Mouse (Mus musculus): ENCODE measurements around the gene AU022252. TPM values are rescaled to one million over a fixed set of nuclear protein-coding genes. Genes with fewer than 3 reads are reported as not detected.
A peak's percentile ranks its signal among the peaks of the same experiment; 100 is the strongest.

The AU022252 gene
- total and polyA plus RNA-seq, 2 experiments from 2014 or later: 13.6 to 20.1 TPM

DNA sequence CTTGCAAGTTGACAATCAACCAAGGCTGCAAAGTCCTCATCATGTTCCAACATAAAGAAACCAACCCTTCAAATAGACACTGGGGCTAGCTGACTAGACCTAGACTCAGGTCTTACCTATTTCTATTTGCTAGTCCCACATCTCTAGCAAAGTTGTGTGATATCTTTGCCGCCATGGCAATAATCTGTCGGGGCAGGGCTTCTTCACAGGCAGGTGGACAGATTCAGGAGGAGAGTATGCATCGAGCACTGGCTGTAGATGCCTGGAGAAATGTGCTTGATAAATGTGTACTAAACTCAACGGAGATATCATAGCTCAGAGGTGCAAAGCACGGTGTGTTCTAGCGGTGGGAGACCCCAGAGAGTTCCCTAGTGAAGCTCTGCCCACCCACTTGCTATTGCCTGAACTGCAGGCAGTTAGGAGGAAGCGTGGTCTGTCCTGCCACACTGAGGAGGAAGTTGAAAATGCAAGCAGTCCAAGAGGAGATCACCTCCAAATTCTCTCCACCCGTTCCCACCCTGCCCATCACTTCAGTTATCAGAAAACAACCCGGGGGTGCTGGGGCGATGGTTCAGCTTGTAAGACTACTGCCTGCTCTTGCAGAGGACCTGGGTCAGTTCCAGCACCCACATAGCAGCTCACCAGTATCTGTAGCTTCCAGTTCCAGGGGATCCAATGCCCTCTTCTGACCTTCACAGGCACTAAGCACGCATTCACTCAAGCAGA lies 44.3 kb downstream of the AU022252 start:
- H3K4me3 ChIP-seq (ENCODE audit: low read depth, low read length): no peak overlapping the region
- H3K27ac ChIP-seq (ENCODE audit: low read depth, low read length): no peak overlapping the region
- no peak for ATAC-seq (ENCODE audit: low FRiP score)
- H3K27me3 ChIP-seq (ENCODE audit: insufficient read depth, low read length): no peaks in the 10 kb centered on the region
- no peaks in the 10 kb centered on the region for H3K36me3 ChIP-seq (ENCODE audit: insufficient read depth, low read length)
- H3K4me1 ChIP-seq (ENCODE audit: insufficient read depth, low read length): no peaks in the 10 kb centered on the region
- peak; percentile 69 for TF ChIP-seq CTCF (IDR thresholded peaks at IDR 0.05)
- H3K9ac ChIP-seq (replicated peaks; ENCODE audit: low read length, poor library complexity, severe bottlenecking): no peak overlapping the region
- H3K4me2 ChIP-seq (ENCODE audit: low read depth, low read length, poor library complexity, severe bottlenecking): no peak overlapping the region
- no peaks in the 10 kb centered on the region for H3K9me3 ChIP-seq (ENCODE audit: low read length)
- no peak for DNase-seq (ENCODE audit: low spot score)
- 56% methylated on average over 11 of the region's 11 CpGs for WGBS

- ATAC-seq (ENCODE audit: low FRiP score) (no peak), DNase-seq (ENCODE audit: low spot score) (no peak)
- Histone ChIP-seq H3K4me2 (ENCODE audit: low read depth, low read length, poor library complexity, severe bottlenecking) (no peak overlapping the region), H3K9ac (replicated peaks; ENCODE audit: low read length, poor library complexity, severe bottlenecking) (no peak overlapping the region), H3K36me3 (ENCODE audit: insufficient read depth, low read length) (no peaks in the 10 kb centered on the region), H3K4me3 (ENCODE audit: low read depth, low read length) (no peak overlapping the region), H3K27me3 (ENCODE audit: insufficient read depth, low read length) (no peaks in the 10 kb centered on the region), H3K4me1 (ENCODE audit: insufficient read depth, low read length) (no peaks in the 10 kb centered on the region), H3K27ac (ENCODE audit: low read depth, low read length) (no peak overlapping the region), H3K9me3 (ENCODE audit: low read length) (no peaks in the 10 kb centered on the region)
- no peak for TF ChIP-seq CTCF (IDR thresholded peaks at IDR 0.05)
- 86% methylated on average over 4 of the region's 4 CpGs for WGBS
These were observed 46.7 kb downstream of the AU022252 start for GRCm38 (mm10) chr4:119185771-119186170.

GRCm38 (mm10) chr4:119183525-119183924 lies 49.0 kb downstream of the AU022252 start:
- H3K9ac ChIP-seq (replicated peaks; ENCODE audit: low read length, poor library complexity, severe bottlenecking): no peak overlapping the region
- H3K27me3 ChIP-seq (ENCODE audit: insufficient read depth, low read length): no peaks in the 10 kb centered on the region
- WGBS: 36% methylated on average over 1 of the region's 1 CpGs
- no peak for DNase-seq (ENCODE audit: low spot score)
- H3K36me3 ChIP-seq (ENCODE audit: insufficient read depth, low read length): no peaks in the 10 kb centered on the region
- no peaks in the 10 kb centered on the region for H3K4me1 ChIP-seq (ENCODE audit: insufficient read depth, low read length)
- TF ChIP-seq CTCF (IDR thresholded peaks at IDR 0.05): no peak
- ATAC-seq (ENCODE audit: low FRiP score): no peak
- H3K4me2 ChIP-seq (ENCODE audit: low read depth, low read length, poor library complexity, severe bottlenecking): no peak overlapping the region
- no peaks in the 10 kb centered on the region for H3K9me3 ChIP-seq (ENCODE audit: low read length)
- no peak overlapping the region for H3K4me3 ChIP-seq (ENCODE audit: low read depth, low read length)
- no peak overlapping the region for H3K27ac ChIP-seq (ENCODE audit: low read depth, low read length)

DNA sequence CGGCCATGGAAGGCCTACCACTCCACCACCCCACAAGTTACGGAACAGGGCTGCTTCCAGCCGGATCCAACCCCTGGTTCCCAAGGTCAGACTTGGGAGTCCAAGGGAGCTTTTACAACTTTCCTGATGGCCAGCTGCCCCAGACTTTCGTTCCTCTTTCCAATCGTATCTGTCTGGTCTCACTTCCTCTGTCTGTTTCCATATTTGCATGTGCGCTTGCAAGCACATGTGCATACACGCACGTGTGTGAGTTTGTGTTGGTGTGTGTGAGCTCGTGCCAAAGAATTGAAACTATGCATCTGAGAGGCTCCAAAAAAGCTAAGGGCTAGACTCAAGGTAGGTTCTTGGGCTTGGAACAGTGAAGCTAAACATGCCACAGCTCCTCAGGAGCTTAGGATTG lies 51.1 kb downstream of the AU022252 start:
- H3K4me3 ChIP-seq (ENCODE audit: low read depth, low read length): no peak overlapping the region
- WGBS: 94% methylated on average over 9 of the region's 9 CpGs
- ATAC-seq (ENCODE audit: low FRiP score): no peak
- H3K9me3 ChIP-seq (ENCODE audit: low read length): no peaks in the 10 kb centered on the region
- no peak overlapping the region for H3K4me2 ChIP-seq (ENCODE audit: low read depth, low read length, poor library complexity, severe bottlenecking)
- no peaks in the 10 kb centered on the region for H3K27me3 ChIP-seq (ENCODE audit: insufficient read depth, low read length)
- no peaks in the 10 kb centered on the region for H3K4me1 ChIP-seq (ENCODE audit: insufficient read depth, low read length)
- DNase-seq (ENCODE audit: low spot score): no peak
- H3K27ac ChIP-seq (ENCODE audit: low read depth, low read length): no peak overlapping the region
- no peak for TF ChIP-seq CTCF (IDR thresholded peaks at IDR 0.05)
- no peak overlapping the region for H3K9ac ChIP-seq (replicated peaks; ENCODE audit: low read length, poor library complexity, severe bottlenecking)
- no peaks in the 10 kb centered on the region for H3K36me3 ChIP-seq (ENCODE audit: insufficient read depth, low read length)

DNA sequence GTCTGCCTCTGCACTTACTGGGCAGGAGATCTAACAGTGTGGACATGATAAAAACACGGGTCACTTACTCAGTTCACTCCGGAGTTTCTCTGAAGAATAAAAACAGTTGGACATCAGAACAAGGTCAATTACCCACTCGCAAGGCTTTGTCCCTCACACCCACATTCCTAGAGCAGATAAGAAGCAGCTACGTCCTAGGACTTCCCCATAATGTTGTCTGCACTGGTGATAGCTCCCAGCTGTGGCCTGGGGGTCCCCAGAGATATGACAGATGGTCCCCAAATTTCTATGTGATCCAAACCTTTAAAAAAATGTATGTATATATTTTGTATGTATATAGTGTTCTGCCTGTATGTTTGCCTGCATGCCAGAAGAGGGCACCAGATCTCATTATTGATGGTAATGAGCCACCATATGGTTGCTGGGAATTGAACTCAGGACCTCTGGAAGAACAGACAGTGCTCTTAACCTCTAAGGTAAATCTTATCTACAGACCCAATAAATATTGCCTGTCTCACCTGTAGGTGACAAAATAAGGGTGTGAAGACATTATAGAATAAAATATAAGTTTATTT lies 52.3 kb downstream of the AU022252 start:
- no peaks in the 10 kb centered on the region for H3K4me1 ChIP-seq (ENCODE audit: insufficient read depth, low read length)
- DNase-seq (ENCODE audit: low spot score) (no peak), ATAC-seq (ENCODE audit: low FRiP score) (no peak)
- TF ChIP-seq CTCF (IDR thresholded peaks at IDR 0.05): peak; percentile 15; the same call in 1 of the 2 replicates
- H3K9me3 ChIP-seq (ENCODE audit: low read length): no peaks in the 10 kb centered on the region
- no peak overlapping the region for H3K4me3 ChIP-seq (ENCODE audit: low read depth, low read length)
- H3K9ac ChIP-seq (replicated peaks; ENCODE audit: low read length, poor library complexity, severe bottlenecking): no peak overlapping the region
- 66% methylated on average over 4 of the region's 4 CpGs for WGBS
- H3K36me3 ChIP-seq (ENCODE audit: insufficient read depth, low read length): no peaks in the 10 kb centered on the region
- H3K27me3 ChIP-seq (ENCODE audit: insufficient read depth, low read length): no peaks in the 10 kb centered on the region
- H3K27ac ChIP-seq (ENCODE audit: low read depth, low read length): no peak overlapping the region
- no peak overlapping the region for H3K4me2 ChIP-seq (ENCODE audit: low read depth, low read length, poor library complexity, severe bottlenecking)

DNA sequence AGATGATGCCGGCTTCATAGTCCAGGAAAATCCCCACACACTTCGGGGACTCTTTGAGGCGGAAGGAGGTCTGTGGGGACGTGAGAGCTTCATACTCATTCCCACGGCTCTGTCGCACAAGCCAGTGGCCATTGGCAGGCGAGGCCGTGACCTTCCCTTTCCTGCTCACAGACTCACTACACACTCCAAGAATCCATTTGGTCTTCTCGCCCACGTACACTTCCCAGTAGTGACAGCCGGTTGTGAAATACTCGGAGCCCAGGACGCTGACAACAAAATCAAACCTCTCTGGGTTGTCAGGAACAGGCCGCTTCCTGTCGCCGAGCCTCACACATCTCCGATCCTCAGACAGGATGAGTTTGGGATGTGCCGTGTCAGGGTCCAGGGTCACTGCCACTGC lies 54.2 kb downstream of the AU022252 start:
- Histone ChIP-seq H3K4me2 (ENCODE audit: low read depth, low read length, poor library complexity, severe bottlenecking) (no peak overlapping the region), H3K36me3 (ENCODE audit: insufficient read depth, low read length) (no peaks in the 10 kb centered on the region), H3K4me3 (ENCODE audit: low read depth, low read length) (no peak overlapping the region), H3K9me3 (ENCODE audit: low read length) (no peaks in the 10 kb centered on the region), H3K27ac (ENCODE audit: low read depth, low read length) (no peak overlapping the region), H3K27me3 (ENCODE audit: insufficient read depth, low read length) (no peaks in the 10 kb centered on the region), H3K9ac (replicated peaks; ENCODE audit: low read length, poor library complexity, severe bottlenecking) (no peak overlapping the region), H3K4me1 (ENCODE audit: insufficient read depth, low read length) (no peaks in the 10 kb centered on the region)
- WGBS: 78% methylated on average over 18 of the region's 18 CpGs
- DNase-seq (ENCODE audit: low spot score) (no peak), ATAC-seq (ENCODE audit: low FRiP score) (no peak)
- TF ChIP-seq CTCF (IDR thresholded peaks at IDR 0.05): no peak
